Mouse (Mus musculus) lung, embryonic 16.5 days (tissue): Measurements from ENCODE around the gene Col27a1. TPM values are rescaled to one million over a fixed set of nuclear protein-coding genes. Genes with fewer than 3 reads are reported as not detected.

ENCODE experiments used
- ATAC-seq: fragments of 200-750 bp; cut with Nextera tagmentation; 2 replicates; pipeline ENCODE4 v1.8.0; 2017; ENCODE audit warnings: low read depth, mild to moderate bottlenecking, moderate library complexity
- H3K27ac ChIP-seq: fragments of 300-500 bp; sonication (generic); 2 replicates; pipeline ENCODE4 v1.5.1; 2014; ENCODE audit warnings: mild to moderate bottlenecking, control low read depth, low read length
- H3K27me3 ChIP-seq: fragments of 300-500 bp; sonication (generic); 2 replicates; pipeline ENCODE4 v1.6.1; 2014; ENCODE audit warnings: low read depth, low read length, mixed read lengths; ENCODE audit not compliant: control insufficient read depth, insufficient read depth
- H3K36me3 ChIP-seq: fragments of 300-500 bp; sonication (generic); 2 replicates; pipeline ENCODE4 v1.6.1; 2014; ENCODE audit warnings: low read length; ENCODE audit not compliant: control insufficient read depth, insufficient read depth
- H3K4me1 ChIP-seq: fragments of 300-500 bp; sonication (generic); replicated peaks from 2 replicates; pipeline ENCODE4 v1.6.1; 2014; ENCODE audit warnings: low read length, mixed read lengths; ENCODE audit not compliant: control insufficient read depth, insufficient read depth
- H3K4me2 ChIP-seq: fragments of 300-500 bp; sonication (generic); 2 replicates; pipeline ENCODE4 v1.6.1; 2014; ENCODE audit warnings: low read depth, low read length, control low read depth
- H3K4me3 ChIP-seq: fragments of 300-500 bp; sonication (generic); 2 replicates; pipeline ENCODE4 v1.5.1; 2014; ENCODE audit warnings: mild to moderate bottlenecking, low read length, control low read depth
- H3K9ac ChIP-seq: fragments of 300-500 bp; sonication (generic); 2 replicates; pipeline ENCODE4 v1.6.1; 2014; ENCODE audit warnings: low read length, control low read depth
- H3K9me3 ChIP-seq: fragments of 300-500 bp; sonication (generic); 2 replicates; pipeline ENCODE4 v1.6.1; 2016; ENCODE audit warnings: low read length; ENCODE audit not compliant: control insufficient read depth
- WGBS: fragments of 180-500 bp; shearing (Covaris S2); extraction: QIAGEN DNeasy Blood & Tissue Kit; methylation state at CpG from one replicate; pipeline ENCODE4 v1.1.7; 2014; 5-methylcytosine and 5-hydroxymethylcytosine counted together
- polyA plus RNA-seq: library from polyadenylated mRNA; unstranded; fragments of >200 nt; fragmentation: Nextera tagmentation; extraction: Ambion mirVana; gene quantifications from 2 replicates; pipeline ENCODE4 v1.2.1, GENCODE M21; 2015

The Col27a1 gene
- polyA plus RNA-seq, 1 experiment from 2014 or later: 16.4 TPM

- peaks cover 29% of the 10 kb centered on the region for H3K4me1 ChIP-seq
- H3K36me3 ChIP-seq: peaks cover 2% of the 10 kb centered on the region; the same call in 1 of the 2 replicates
- H3K27me3 ChIP-seq: no peaks in the 10 kb centered on the region
- H3K9me3 ChIP-seq: no peaks in the 10 kb centered on the region
- ATAC-seq: peak; percentile 29; the same call in 1 of the 2 replicates
- WGBS: 52% methylated on average over 1 of the region's 1 CpGs
- H3K27ac ChIP-seq: peak overlapping the region; percentile 40; the same call in 1 of the 2 replicates
- H3K9ac ChIP-seq: no peak overlapping the region
- no peak overlapping the region for H3K4me3 ChIP-seq
- no peak overlapping the region for H3K4me2 ChIP-seq
Observed at GRCm38 (mm10) chr4:63231121-63231520, 17.3 kb downstream of the Col27a1 start.

GRCm38 (mm10) chr4:63232542-63233020 lies 18.8 kb downstream of the Col27a1 start:
- WGBS: 55% methylated on average over 2 of the region's 2 CpGs
- H3K27ac ChIP-seq: no peak overlapping the region
- no peak overlapping the region for H3K9ac ChIP-seq
- H3K4me3 ChIP-seq: no peak overlapping the region
- no peaks in the 10 kb centered on the region for H3K9me3 ChIP-seq
- peaks cover 2% of the 10 kb centered on the region; the same call in 1 of the 2 replicates for H3K36me3 ChIP-seq
- H3K4me1 ChIP-seq: peaks cover 26% of the 10 kb centered on the region
- no peak overlapping the region for H3K4me2 ChIP-seq
- H3K27me3 ChIP-seq: no peaks in the 10 kb centered on the region
- ATAC-seq: no peak

- Histone ChIP-seq H3K9me3 (no peaks in the 10 kb centered on the region), H3K4me1 (peaks cover 33% of the 10 kb centered on the region), H3K36me3 (peaks cover 2% of the 10 kb centered on the region; the same call in 1 of the 2 replicates), H3K4me2 (no peak overlapping the region), H3K4me3 (no peak overlapping the region), H3K27ac (peak overlapping the region; percentile 77), H3K9ac (no peak overlapping the region), H3K27me3 (no peaks in the 10 kb centered on the region)
- peak; percentile 74 for ATAC-seq
- WGBS: 44% methylated on average over 7 of the region's 7 CpGs
Observed at GRCm38 (mm10) chr4:63233557-63234452, 20.0 kb downstream of the Col27a1 start.

GRCm38 (mm10) chr4:63234852-63235251 lies 21.0 kb downstream of the Col27a1 start:
- Histone ChIP-seq H3K9ac (no peak overlapping the region), H3K27ac (no peak overlapping the region), H3K4me3 (no peak overlapping the region), H3K4me1 (peaks cover 31% of the 10 kb centered on the region), H3K27me3 (no peaks in the 10 kb centered on the region), H3K9me3 (no peaks in the 10 kb centered on the region), H3K36me3 (no peaks in the 10 kb centered on the region; the same call in 1 of the 2 replicates), H3K4me2 (no peak overlapping the region)
- WGBS: 87% methylated on average over 5 of the region's 5 CpGs
- ATAC-seq: no peak

GRCm38 (mm10) chr4:63236235-63236634 lies 22.4 kb downstream of the Col27a1 start:
- Histone ChIP-seq H3K4me1 (peaks cover 28% of the 10 kb centered on the region), H3K36me3 (no peaks in the 10 kb centered on the region; the same call in 1 of the 2 replicates), H3K4me3 (no peak overlapping the region), H3K27ac (no peak overlapping the region), H3K9me3 (no peaks in the 10 kb centered on the region), H3K9ac (no peak overlapping the region), H3K4me2 (no peak overlapping the region), H3K27me3 (no peaks in the 10 kb centered on the region)
- 24% methylated on average over 2 of the region's 2 CpGs for WGBS
- no peak for ATAC-seq

GRCm38 (mm10) chr4:63237225-63237624 lies 23.4 kb downstream of the Col27a1 start:
- H3K27ac ChIP-seq: no peak overlapping the region
- 83% methylated on average over 3 of the region's 3 CpGs for WGBS
- H3K36me3 ChIP-seq: peaks cover 6% of the 10 kb centered on the region

GRCm38 (mm10) chr4:63238141-63238540 lies 24.3 kb downstream of the Col27a1 start:
- H3K9me3 ChIP-seq: no peaks in the 10 kb centered on the region
- H3K36me3 ChIP-seq: peaks cover 7% of the 10 kb centered on the region
- H3K4me1 ChIP-seq: peaks cover 19% of the 10 kb centered on the region
- 0 out of 2 replicates have a peak, but pooled peaks have one; percentile 11 for ATAC-seq
- no peak overlapping the region for H3K4me3 ChIP-seq
- WGBS: 24% methylated on average over 7 of the region's 7 CpGs
- H3K9ac ChIP-seq: no peak overlapping the region; the same call in 1 of the 2 replicates
- H3K4me2 ChIP-seq: no peak overlapping the region
- H3K27ac ChIP-seq: peak overlapping the region; percentile 50; the same call in 1 of the 2 replicates
- no peaks in the 10 kb centered on the region for H3K27me3 ChIP-seq

More at GRCm38 (mm10) chr4:63237225-63237624, 23.4 kb downstream of the Col27a1 start:
- no peak overlapping the region for H3K4me3 ChIP-seq
- H3K4me1 ChIP-seq: peaks cover 23% of the 10 kb centered on the region
- H3K9ac ChIP-seq: no peak overlapping the region
- H3K9me3 ChIP-seq: no peaks in the 10 kb centered on the region
- H3K4me2 ChIP-seq: no peak overlapping the region
- ATAC-seq: no peak
- no peaks in the 10 kb centered on the region for H3K27me3 ChIP-seq

- Histone ChIP-seq H3K9ac (no peak overlapping the region), H3K4me2 (no peak overlapping the region), H3K4me3 (no peak overlapping the region), H3K36me3 (peaks cover 7% of the 10 kb centered on the region), H3K9me3 (no peaks in the 10 kb centered on the region), H3K4me1 (peaks cover 13% of the 10 kb centered on the region), H3K27me3 (no peaks in the 10 kb centered on the region), H3K27ac (0 out of 2 replicates have a peak overlapping the region, but pooled peaks have one; percentile 14)
- ATAC-seq: no peak
- WGBS: 77% methylated on average over 5 of the region's 5 CpGs
Observed at GRCm38 (mm10) chr4:63238722-63239121, 24.9 kb downstream of the Col27a1 start.

- Histone ChIP-seq H3K9me3 (no peaks in the 10 kb centered on the region), H3K4me1 (peaks cover 11% of the 10 kb centered on the region), H3K27ac (no peak overlapping the region), H3K4me2 (no peak overlapping the region), H3K27me3 (no peaks in the 10 kb centered on the region), H3K4me3 (no peak overlapping the region), H3K9ac (no peak overlapping the region), H3K36me3 (peaks cover 7% of the 10 kb centered on the region)
- 85% methylated on average over 3 of the region's 3 CpGs for WGBS
- no peak for ATAC-seq
Observed at GRCm38 (mm10) chr4:63241031-63241430, 27.2 kb downstream of the Col27a1 start.
